Comparison of ENCODE assay signal across 11 mouse cellular contexts in genomic region chr2:125323347-125323746, GRCm38 (mm10).
A peak's percentile ranks its signal among the peaks of the same experiment; 100 is the strongest.
DNase-seq lines count a peak whose midpoint lies in the region; ATAC-seq lines count a peak whose summit lies in the region.
"Had no signal": no experiment of that assay in that cellular context is flagged by ENCODE, and none has a peak within 500 bp of the region (broad histone marks: within the 10 kb centered on the region; RNA-seq: fewer than 3 reads in every experiment).

No protein-coding gene starts in this region.

- ATAC-seq in lung, embryonic 16.5 days (ENCODE audit: low read depth): peak; percentile 41; the same call in 1 of the 2 replicates
- ATAC-seq in embryonic facial prominence, embryonic 11.5 days (replicated peaks; ENCODE audit: insufficient number of reproducible peaks, low FRiP score, low TSS enrichment, low read depth): no peak; the same call in 1 of the 2 replicates
- ATAC-seq in kidney, embryonic 14.5 days (ENCODE audit: low FRiP score, low TSS enrichment): peak; percentile 68
- ATAC-seq in forebrain, embryonic 12.5 days (ENCODE audit: low FRiP score): no peak

- H3K27me3 ChIP-seq in lung, embryonic 16.5 days (ENCODE audit: control insufficient read depth, insufficient read depth, low read depth, low read length): no peaks in the 10 kb centered on the region
- H3K27me3 ChIP-seq in embryonic facial prominence, embryonic 11.5 days (ENCODE audit: control insufficient read depth, insufficient read depth, low read length): no peaks in the 10 kb centered on the region
- H3K27me3 ChIP-seq in kidney, embryonic 14.5 days (ENCODE audit: control insufficient read depth, insufficient read depth, low read length): no peaks in the 10 kb centered on the region
- no peaks in the 10 kb centered on the region for H3K27me3 ChIP-seq in forebrain, embryonic 12.5 days
- H3K27me3 ChIP-seq: heart, embryonic 15.5 days had no signal

- WGBS in lung, embryonic 16.5 days: 37% methylated on average over 4 of the region's 4 CpGs
- WGBS in embryonic facial prominence, embryonic 11.5 days: 25% methylated on average over 4 of the region's 4 CpGs
- WGBS in kidney, embryonic 14.5 days: 38% methylated on average over 4 of the region's 4 CpGs
- 64% methylated on average over 4 of the region's 4 CpGs for WGBS in forebrain, embryonic 12.5 days

- peak overlapping the region; percentile 9; the same call in 1 of the 2 replicates for H3K27ac ChIP-seq in lung, embryonic 16.5 days (ENCODE audit: low read length)
- no peak overlapping the region for H3K27ac ChIP-seq in embryonic facial prominence, embryonic 11.5 days (replicated peaks; ENCODE audit: low read depth, low read length)
- H3K27ac ChIP-seq in kidney, embryonic 14.5 days (ENCODE audit: low read depth, low read length): peak overlapping the region; percentile 2
- H3K27ac ChIP-seq in forebrain, embryonic 12.5 days: no peak overlapping the region
- H3K27ac ChIP-seq: heart, embryonic 15.5 days had no signal

- peaks cover 8% of the 10 kb centered on the region; the same call in 1 of the 2 replicates for H3K36me3 ChIP-seq in lung, embryonic 16.5 days (ENCODE audit: control insufficient read depth, insufficient read depth, low read length)
- no peaks in the 10 kb centered on the region for H3K36me3 ChIP-seq in embryonic facial prominence, embryonic 11.5 days (replicated peaks; ENCODE audit: control insufficient read depth, insufficient read depth, low read depth, low read length)
- H3K36me3 ChIP-seq in kidney, embryonic 14.5 days (ENCODE audit: control insufficient read depth, insufficient read depth, low read length): peaks cover 9% of the 10 kb centered on the region; the same call in 1 of the 2 replicates
- H3K36me3 ChIP-seq in forebrain, embryonic 12.5 days (replicated peaks): no peaks in the 10 kb centered on the region; the same call in 1 of the 2 replicates
- H3K36me3 ChIP-seq: heart, embryonic 15.5 days had no signal

- H3K4me3 ChIP-seq in lung, embryonic 16.5 days (ENCODE audit: low read length): no peak overlapping the region
- H3K4me3 ChIP-seq in embryonic facial prominence, embryonic 11.5 days (ENCODE audit: low read depth, low read length): no peak overlapping the region
- no peak overlapping the region for H3K4me3 ChIP-seq in kidney, embryonic 14.5 days (ENCODE audit: low read length)
- H3K4me3 ChIP-seq in forebrain, embryonic 12.5 days (replicated peaks): no peak overlapping the region
- H3K4me3 ChIP-seq: heart, embryonic 15.5 days; myocyte had no signal

- no peak overlapping the region for H3K9ac ChIP-seq in lung, embryonic 16.5 days (ENCODE audit: low read length)
- H3K9ac ChIP-seq in embryonic facial prominence, embryonic 11.5 days (replicated peaks; ENCODE audit: low read length): no peak overlapping the region
- H3K9ac ChIP-seq in kidney, embryonic 14.5 days (ENCODE audit: low read depth, low read length): no peak overlapping the region
- H3K9ac ChIP-seq in forebrain, embryonic 12.5 days: no peak overlapping the region
- H3K9ac ChIP-seq: heart, embryonic 15.5 days had no signal

- H3K4me1 ChIP-seq in lung, embryonic 16.5 days (replicated peaks; ENCODE audit: control insufficient read depth, insufficient read depth, low read length): no peaks in the 10 kb centered on the region; the same call in 1 of the 2 replicates
- H3K4me1 ChIP-seq in embryonic facial prominence, embryonic 11.5 days (ENCODE audit: control insufficient read depth, insufficient read depth, low read length): no peaks in the 10 kb centered on the region
- peaks cover 3% of the 10 kb centered on the region; the same call in 1 of the 2 replicates for H3K4me1 ChIP-seq in kidney, embryonic 14.5 days (ENCODE audit: control insufficient read depth, insufficient read depth, low read length)
- H3K4me1 ChIP-seq in forebrain, embryonic 12.5 days: no peaks in the 10 kb centered on the region

- H3K9me3 ChIP-seq in lung, embryonic 16.5 days (ENCODE audit: control insufficient read depth, low read length): no peaks in the 10 kb centered on the region
- no peaks in the 10 kb centered on the region for H3K9me3 ChIP-seq in embryonic facial prominence, embryonic 11.5 days (replicated peaks; ENCODE audit: control insufficient read depth, low read length)
- no peaks in the 10 kb centered on the region for H3K9me3 ChIP-seq in kidney, embryonic 14.5 days (ENCODE audit: control insufficient read depth, low read length)
- no peaks in the 10 kb centered on the region for H3K9me3 ChIP-seq in forebrain, embryonic 12.5 days
- H3K9me3 ChIP-seq: heart, embryonic 15.5 days had no signal

- no peak for DNase-seq in lung, postnatal 25 days (ENCODE audit: low spot score)
- peak; percentile 49 for DNase-seq in embryonic facial prominence, embryonic 11.5 days (ENCODE audit: low spot score)
- DNase-seq in skeletal muscle tissue, adult 2 months (ENCODE audit: low read depth, low spot score): peak; percentile 52
- no peak for DNase-seq in spleen, postnatal 10 days (ENCODE audit: low spot score in 2 of 2)
- DNase-seq: lung, adult 2 months; right cerebral cortex, adult 18-20 months had no signal

- H3K4me2 ChIP-seq in lung, embryonic 16.5 days (ENCODE audit: low read depth, low read length): no peak overlapping the region
- H3K4me2 ChIP-seq in embryonic facial prominence, embryonic 11.5 days (ENCODE audit: low read depth, low read length): no peak overlapping the region
- H3K4me2 ChIP-seq in kidney, embryonic 14.5 days (replicated peaks; ENCODE audit: low read depth, low read length): no peak overlapping the region
- no peak overlapping the region for H3K4me2 ChIP-seq in forebrain, embryonic 12.5 days
- H3K4me2 ChIP-seq: heart, embryonic 15.5 days had no signal

Comparison
In these comparisons a context has a peak if more than half of its experiments do, and no peak if none do; other contexts are left out.
1. ATAC-seq: peak in lung, embryonic 16.5 days (single experiment) and kidney, embryonic 14.5 days (single experiment); none in embryonic facial prominence, embryonic 11.5 days (single experiment) and forebrain, embryonic 12.5 days (single experiment).
2. H3K27ac ChIP-seq: peak in lung, embryonic 16.5 days (single experiment) and kidney, embryonic 14.5 days (single experiment); none in embryonic facial prominence, embryonic 11.5 days (single experiment) and forebrain, embryonic 12.5 days (single experiment).
3. DNase-seq: peak in embryonic facial prominence, embryonic 11.5 days (single experiment) and skeletal muscle tissue, adult 2 months (single experiment); none in lung, postnatal 25 days (single experiment) and spleen, postnatal 10 days (0 of 2).